Mouse (Mus musculus): ENCODE results near the gene Shox2.

The Shox2 gene

DNA sequence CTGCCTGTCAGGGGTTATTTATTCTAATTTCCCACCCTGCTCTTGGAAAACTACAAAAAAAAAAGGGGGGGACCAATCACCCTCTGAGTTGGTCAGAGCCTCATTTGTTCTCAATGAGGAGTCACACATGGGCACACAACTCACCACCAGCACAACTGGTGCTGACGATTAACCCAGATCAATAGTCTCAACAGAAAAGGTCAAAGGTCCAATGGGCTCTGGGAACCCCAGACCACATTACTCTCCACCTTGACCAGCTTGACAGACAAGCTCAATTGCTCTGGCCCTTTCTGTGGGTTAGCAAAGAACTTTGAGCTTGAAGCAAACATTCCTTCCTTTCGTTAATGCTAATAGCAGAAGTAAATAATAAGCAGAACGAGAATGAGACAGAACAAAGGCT is 16.7 kb downstream of the Shox2 start:
- DNase-seq (ENCODE audit: low spot score), result no peak

DNA sequence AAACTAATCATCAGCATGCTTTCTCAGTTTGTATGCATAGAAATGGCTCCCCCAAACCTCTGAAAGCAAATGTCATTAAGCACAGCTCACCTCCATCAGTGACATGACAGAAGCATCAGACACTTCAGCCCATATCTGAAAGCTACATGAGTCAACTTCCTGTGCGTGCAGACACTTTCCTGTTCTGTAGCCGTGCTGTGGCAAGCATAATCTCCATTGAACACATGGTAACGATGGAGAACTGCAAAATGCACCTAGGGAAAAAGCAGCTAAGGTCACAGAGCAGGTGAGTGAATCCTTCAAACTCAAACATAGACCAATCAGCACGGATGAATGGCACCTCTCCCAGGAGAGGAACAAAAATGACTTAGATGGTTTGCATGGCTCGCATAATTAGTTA is 21.6 kb downstream of the Shox2 start:
- no peak for DNase-seq (ENCODE audit: low spot score)

DNA sequence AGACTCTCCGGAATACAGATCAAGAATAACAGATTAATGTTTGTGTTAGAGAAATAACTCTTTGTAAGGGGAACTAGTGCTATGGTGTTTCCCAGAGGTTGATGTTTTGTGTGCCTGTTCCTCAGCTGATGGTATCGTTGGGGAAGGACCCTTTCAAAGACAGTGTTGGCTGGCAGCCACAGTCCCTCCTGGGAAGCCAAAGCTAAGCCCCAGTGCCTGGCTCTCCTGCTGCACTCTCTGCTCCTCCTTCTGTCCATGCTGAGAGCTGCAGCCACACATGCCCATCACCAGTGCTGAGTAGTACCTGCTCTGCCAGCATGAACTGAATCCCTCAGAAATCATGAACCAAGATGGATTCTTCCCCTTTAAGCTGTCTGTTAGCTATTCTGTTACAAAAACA is 26.4 kb downstream of the Shox2 start:
- DNase-seq (ENCODE audit: low spot score), result no peak

DNA sequence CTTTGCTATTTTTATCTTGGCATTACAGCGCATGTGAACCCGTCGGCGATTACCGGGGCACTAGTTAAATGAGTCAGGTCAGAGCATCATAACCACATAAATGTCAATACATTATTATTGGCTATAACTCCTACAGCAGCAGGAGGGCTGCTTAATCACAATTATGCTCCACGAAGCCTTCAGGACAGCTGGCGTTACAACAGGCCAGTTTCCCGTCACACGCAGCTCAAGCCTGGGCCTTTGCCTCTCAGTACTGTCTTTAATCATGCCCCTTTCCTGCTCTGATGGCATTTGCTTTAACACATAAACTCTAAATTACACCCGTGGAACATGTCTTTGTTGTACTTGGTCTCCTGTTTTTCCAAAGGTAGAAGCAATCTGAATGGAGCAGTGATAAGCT is 41.9 kb downstream of the Shox2 start:
- DNase-seq (ENCODE audit: low spot score), result no peak

DNA sequence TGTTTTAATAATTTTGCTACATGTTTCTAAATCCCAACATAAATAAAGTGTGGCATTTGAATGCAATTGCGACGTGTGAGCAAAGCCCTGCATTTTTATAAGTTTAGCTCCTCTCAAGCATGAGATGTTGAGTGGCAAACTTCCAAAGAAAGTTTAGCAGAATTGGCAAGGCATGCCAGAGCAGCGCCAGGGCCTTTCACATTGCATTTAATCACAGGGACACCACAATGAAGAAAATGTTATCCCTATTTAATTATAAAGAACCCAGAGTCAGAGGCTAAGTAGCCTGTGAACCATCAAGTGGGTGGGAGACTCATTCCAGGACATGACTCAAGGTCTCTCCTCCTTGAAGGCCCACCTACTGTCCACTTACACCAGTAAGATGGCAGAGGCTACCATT is 59.1 kb downstream of the Shox2 start:
- no peak for DNase-seq (ENCODE audit: low spot score)
